Mouse (Mus musculus): ENCODE results near the gene Grk5. TPM values are rescaled to one million over a fixed set of nuclear protein-coding genes. Genes with fewer than 3 reads are reported as not detected.
"Not testable (repeated sequence)": the region's sequence is repeated elsewhere in the genome, so short reads cannot be mapped to it uniquely, and the experiment has no call there.

The Grk5 gene
- 1.2 and 1.3 TPM in 2 replicates for polyA plus RNA-seq (2011; ENCODE audit: insufficient read depth, insufficient read length, low read depth, missing spikeins)

- Histone ChIP-seq H3K27me3 (ENCODE audit: control insufficient read depth, insufficient read depth, low read length, poor library complexity, severe bottlenecking) (no peaks in the 10 kb centered on the region), H3K4me1 (ENCODE audit: control insufficient read depth, insufficient read depth, low read length) (no peaks in the 10 kb centered on the region), H3K9ac (ENCODE audit: low read depth, poor library complexity, severe bottlenecking) (peak within 1 kb of the TSS; percentile 76), H3K9me3 (replicated peaks; ENCODE audit: control insufficient read depth, insufficient read depth, low read length, poor library complexity, severe bottlenecking) (no peaks in the 10 kb centered on the region), H3K27ac (ENCODE audit: insufficient read depth, low read length) (peak within 1 kb of the TSS; percentile 88), H3K4me3 (ENCODE audit: low read depth, low read length) (peak within 1 kb of the TSS; percentile 90), H3K36me3 (ENCODE audit: control insufficient read depth, insufficient read depth, low read length, poor library complexity, severe bottlenecking) (no peaks in the 10 kb centered on the region)
- no peak for TF ChIP-seq CTCF (IDR thresholded peaks at IDR 0.05; ENCODE audit: low read depth, low read length)
- no peak for TF ChIP-seq POLR2A (IDR thresholded peaks at IDR 0.05; ENCODE audit: insufficient read depth, low read length)
- no peak for TF ChIP-seq EP300 (IDR thresholded peaks at IDR 0.05; ENCODE audit: insufficient read depth, low read depth, low read length)
Observed at GRCm38 (mm10) chr19:60889714-60890315, at the start of gene Grk5. TSS of gene Grk5 (plus strand) at chr19:60889749.

DNA sequence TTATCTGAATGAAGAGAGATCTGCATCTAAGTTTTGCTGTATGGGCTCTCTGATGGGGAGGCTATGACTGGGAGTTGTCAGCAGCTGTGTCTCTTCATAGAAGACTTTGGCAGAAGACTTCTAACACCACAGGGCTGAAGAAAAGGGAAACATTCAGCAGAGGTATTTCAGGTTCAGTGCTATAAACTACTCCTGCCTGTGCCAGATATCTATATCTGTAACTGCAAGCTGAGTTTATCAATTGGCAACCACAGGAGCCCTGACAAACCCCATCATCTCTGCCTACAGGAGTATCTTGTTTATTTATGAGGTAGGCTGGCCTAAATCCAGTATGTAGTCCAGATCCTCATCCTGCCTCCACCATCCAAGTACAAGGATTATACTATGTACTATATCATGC, 46.2 kb upstream of the Grk5 start:
- H3K27ac ChIP-seq (ENCODE audit: insufficient read depth, low read length) = no peak overlapping the region
- no peaks in the 10 kb centered on the region for H3K27me3 ChIP-seq (ENCODE audit: control insufficient read depth, insufficient read depth, low read length, poor library complexity, severe bottlenecking)
- TF ChIP-seq CTCF (IDR thresholded peaks at IDR 0.05; ENCODE audit: low read depth, low read length) (no peak), POLR2A (IDR thresholded peaks at IDR 0.05; ENCODE audit: insufficient read depth, low read length) (no peak), EP300 (IDR thresholded peaks at IDR 0.05; ENCODE audit: insufficient read depth, low read depth, low read length) (no peak)
- H3K4me1 ChIP-seq (ENCODE audit: control insufficient read depth, insufficient read depth, low read length) = no peaks in the 10 kb centered on the region
- no peaks in the 10 kb centered on the region for H3K9me3 ChIP-seq (replicated peaks; ENCODE audit: control insufficient read depth, insufficient read depth, low read length, poor library complexity, severe bottlenecking)
- H3K36me3 ChIP-seq (ENCODE audit: control insufficient read depth, insufficient read depth, low read length, poor library complexity, severe bottlenecking) = no peaks in the 10 kb centered on the region; the same call in 1 of the 2 replicates
- no peak overlapping the region for H3K9ac ChIP-seq (ENCODE audit: low read depth, poor library complexity, severe bottlenecking)
- no peak overlapping the region for H3K4me3 ChIP-seq (ENCODE audit: low read depth, low read length)

DNA sequence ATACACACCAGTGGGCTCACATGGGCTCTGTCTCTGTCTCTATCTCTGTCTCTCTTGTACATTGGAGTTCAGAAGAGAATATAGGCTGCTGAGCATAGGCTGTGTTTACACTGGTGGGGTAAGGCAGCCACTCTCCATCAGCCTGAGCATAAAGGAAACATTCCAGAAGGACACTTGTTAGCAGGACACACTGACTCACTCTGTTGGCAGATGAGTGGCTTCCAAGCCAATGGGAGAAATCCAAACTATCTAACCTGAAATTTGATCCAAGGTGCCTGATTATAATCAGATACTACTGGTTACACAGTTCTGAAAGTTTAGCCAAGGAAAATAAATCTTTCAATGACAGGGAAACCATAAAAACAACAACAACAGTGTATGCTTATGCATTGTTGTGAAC, 43.8 kb upstream of the Grk5 start:
- H3K9me3 ChIP-seq (replicated peaks; ENCODE audit: control insufficient read depth, insufficient read depth, low read length, poor library complexity, severe bottlenecking) = no peaks in the 10 kb centered on the region
- H3K27me3 ChIP-seq (ENCODE audit: control insufficient read depth, insufficient read depth, low read length, poor library complexity, severe bottlenecking) = no peaks in the 10 kb centered on the region
- no peak for TF ChIP-seq POLR2A (IDR thresholded peaks at IDR 0.05; ENCODE audit: insufficient read depth, low read length)
- no peak for TF ChIP-seq CTCF (IDR thresholded peaks at IDR 0.05; ENCODE audit: low read depth, low read length)
- no peak for TF ChIP-seq EP300 (IDR thresholded peaks at IDR 0.05; ENCODE audit: insufficient read depth, low read depth, low read length)
- H3K27ac ChIP-seq (ENCODE audit: insufficient read depth, low read length) = no peak overlapping the region
- no peaks in the 10 kb centered on the region for H3K36me3 ChIP-seq (ENCODE audit: control insufficient read depth, insufficient read depth, low read length, poor library complexity, severe bottlenecking)
- no peak overlapping the region for H3K4me3 ChIP-seq (ENCODE audit: low read depth, low read length)
- no peak overlapping the region for H3K9ac ChIP-seq (ENCODE audit: low read depth, poor library complexity, severe bottlenecking)
- no peaks in the 10 kb centered on the region for H3K4me1 ChIP-seq (ENCODE audit: control insufficient read depth, insufficient read depth, low read length)

DNA sequence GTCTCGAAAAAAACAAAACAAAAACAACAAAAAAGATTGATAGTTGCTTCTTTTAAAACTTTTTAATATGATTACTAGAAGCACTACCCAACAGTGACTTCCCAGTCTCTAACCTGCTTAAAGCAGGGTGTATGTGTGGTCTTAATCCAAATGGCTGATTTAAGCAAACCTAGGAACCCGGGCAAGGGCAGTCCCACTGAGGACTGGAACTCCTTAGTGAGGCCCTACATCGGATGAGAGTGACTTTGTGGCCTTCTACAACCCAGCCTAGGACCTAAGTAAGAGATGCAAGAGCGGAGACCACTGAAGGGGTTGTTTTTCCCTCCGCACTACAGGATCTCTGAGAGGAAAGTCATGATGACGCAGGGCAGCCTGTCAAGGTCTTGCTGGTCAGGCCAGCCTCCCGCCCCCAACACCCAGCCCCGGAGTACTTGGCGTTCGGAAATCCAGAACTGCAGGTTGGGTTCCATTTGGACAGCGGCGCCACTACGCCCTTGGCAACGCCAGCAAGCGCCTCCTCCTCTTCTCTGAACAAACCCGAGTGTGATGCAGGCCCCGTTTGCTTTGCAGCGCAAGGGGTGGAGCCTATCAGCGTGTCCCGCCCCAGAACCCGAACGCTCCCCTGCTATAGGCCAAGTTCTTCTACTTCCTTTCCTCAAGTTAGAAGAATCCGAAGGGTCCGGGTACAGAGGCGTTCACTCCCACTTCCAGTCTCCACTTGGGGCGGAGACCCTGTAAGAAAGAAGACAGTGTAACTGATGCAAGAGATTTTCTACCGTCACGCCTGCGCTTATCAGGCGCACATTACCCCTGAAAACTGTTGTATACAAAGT, 28.5 kb upstream of the Grk5 start, which contains the start of gene Sfxn4:
Sfxn4 (minus strand) TSS at position 612 of the 833 bp plus-strand sequence.
- no peaks in the 10 kb centered on the region for H3K9me3 ChIP-seq (replicated peaks; ENCODE audit: control insufficient read depth, insufficient read depth, low read length, poor library complexity, severe bottlenecking)
- peaks cover 5% of the 10 kb centered on the region; the same call in 1 of the 2 replicates for H3K36me3 ChIP-seq (ENCODE audit: control insufficient read depth, insufficient read depth, low read length, poor library complexity, severe bottlenecking)
- peak within 1 kb of the TSS; percentile 35; the same call in 1 of the 2 replicates for H3K9ac ChIP-seq (ENCODE audit: low read depth, poor library complexity, severe bottlenecking)
- peak within 1 kb of the TSS; percentile 53 for H3K4me3 ChIP-seq (ENCODE audit: low read depth, low read length)
- no peaks in the 10 kb centered on the region for H3K27me3 ChIP-seq (ENCODE audit: control insufficient read depth, insufficient read depth, low read length, poor library complexity, severe bottlenecking)
- no peaks in the 10 kb centered on the region for H3K4me1 ChIP-seq (ENCODE audit: control insufficient read depth, insufficient read depth, low read length)
- H3K27ac ChIP-seq (ENCODE audit: insufficient read depth, low read length) = no peak within 1 kb of the TSS; the same call in 1 of the 2 replicates
- TF ChIP-seq CTCF (IDR thresholded peaks at IDR 0.05; ENCODE audit: low read depth, low read length) (no peak), EP300 (IDR thresholded peaks at IDR 0.05; ENCODE audit: insufficient read depth, low read depth, low read length) (no peak), POLR2A (IDR thresholded peaks at IDR 0.05; ENCODE audit: insufficient read depth, low read length) (peak; percentile 81)

DNA sequence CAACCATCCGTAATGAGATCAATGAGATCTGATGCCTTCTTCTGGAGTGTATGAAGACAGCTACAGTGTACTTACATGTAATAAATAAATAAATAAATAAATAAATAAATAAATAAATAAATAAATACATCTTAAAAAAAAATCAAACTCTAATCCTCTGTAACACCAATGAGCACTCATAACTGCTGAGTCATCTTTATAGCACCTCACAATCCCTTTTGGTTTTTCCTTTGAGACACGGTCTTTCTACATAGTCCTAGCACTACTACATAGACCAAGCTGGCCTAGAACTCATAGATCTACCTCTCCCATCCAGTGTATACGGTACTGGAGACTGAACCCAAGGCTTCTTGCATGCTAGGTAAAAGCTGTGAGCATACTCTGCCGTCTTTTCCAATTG, 23.4 kb upstream of the Grk5 start:
- peaks cover 28% of the 10 kb centered on the region for H3K36me3 ChIP-seq (ENCODE audit: control insufficient read depth, insufficient read depth, low read length, poor library complexity, severe bottlenecking)
- H3K9ac ChIP-seq (ENCODE audit: low read depth, poor library complexity, severe bottlenecking) = not testable (repeated sequence)

DNA sequence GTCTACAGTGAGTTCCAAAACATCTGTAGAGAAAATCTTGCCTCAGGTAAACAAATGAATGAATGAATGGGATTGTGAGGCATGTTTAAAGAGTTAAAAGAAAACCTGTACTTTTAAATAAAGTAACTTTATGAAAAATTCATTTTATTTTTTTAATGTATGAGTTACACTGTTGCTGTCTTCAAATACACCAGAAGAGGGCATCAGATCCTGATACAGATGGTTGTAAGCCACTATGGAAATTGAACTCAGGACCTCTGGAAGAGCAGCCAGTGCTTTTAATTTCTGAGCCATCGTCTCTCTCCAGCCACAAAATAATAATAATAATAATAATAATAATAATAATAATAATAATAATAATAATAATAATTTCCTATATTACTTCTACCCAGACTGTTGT, 19.1 kb upstream of the Grk5 start:
- Histone ChIP-seq H3K27ac (ENCODE audit: insufficient read depth, low read length) (no peak overlapping the region), H3K4me3 (ENCODE audit: low read depth, low read length) (no peak overlapping the region), H3K4me1 (ENCODE audit: control insufficient read depth, insufficient read depth, low read length) (no peaks in the 10 kb centered on the region), H3K9ac (ENCODE audit: low read depth, poor library complexity, severe bottlenecking) (no peak overlapping the region), H3K27me3 (ENCODE audit: control insufficient read depth, insufficient read depth, low read length, poor library complexity, severe bottlenecking) (no peaks in the 10 kb centered on the region), H3K36me3 (ENCODE audit: control insufficient read depth, insufficient read depth, low read length, poor library complexity, severe bottlenecking) (peaks cover 38% of the 10 kb centered on the region), H3K9me3 (replicated peaks; ENCODE audit: control insufficient read depth, insufficient read depth, low read length, poor library complexity, severe bottlenecking) (no peaks in the 10 kb centered on the region)
- TF ChIP-seq CTCF (IDR thresholded peaks at IDR 0.05; ENCODE audit: low read depth, low read length) (no peak), EP300 (IDR thresholded peaks at IDR 0.05; ENCODE audit: insufficient read depth, low read depth, low read length) (no peak), POLR2A (IDR thresholded peaks at IDR 0.05; ENCODE audit: insufficient read depth, low read length) (no peak)

More for the DNA sequence above, 23.4 kb upstream of the Grk5 start:
- not testable (repeated sequence) for H3K4me3 ChIP-seq (ENCODE audit: low read depth, low read length); H3K27me3 ChIP-seq (ENCODE audit: control insufficient read depth, insufficient read depth, low read length, poor library complexity, severe bottlenecking); H3K9me3 ChIP-seq (replicated peaks; ENCODE audit: control insufficient read depth, insufficient read depth, low read length, poor library complexity, severe bottlenecking); H3K4me1 ChIP-seq (ENCODE audit: control insufficient read depth, insufficient read depth, low read length); H3K27ac ChIP-seq (ENCODE audit: insufficient read depth, low read length)
